Mouse (Mus musculus) MEL (cell line): ENCODE results near the gene Glmp. TPM values are rescaled to one million over a fixed set of nuclear protein-coding genes. Genes with fewer than 3 reads are reported as not detected.

Source experiments
- DNase-seq: peaks from one replicate; pipeline ENCODE4 v3.0.0; 2011; ENCODE audit warnings: low read depth, low spot score
- H3K27ac ChIP-seq: 2 replicates; pipeline ENCODE4 v1.5.1; 2012; ENCODE audit warnings: low read depth, mild to moderate bottlenecking, control low read depth, low read length, moderate library complexity; ENCODE audit not compliant: control insufficient read depth
- H3K27me3 ChIP-seq, 2 experiments: fragments of 150-350 bp in 1 of 2; sonication (generic) in 1 of 2; 2 replicates each; pipeline ENCODE4 v1.6.1; 2012; ENCODE audit warnings: low read length in 2 of 2, mild to moderate bottlenecking in 2 of 2, improper control_type of control experiment in 1 of 2, moderate library complexity in 1 of 2; ENCODE audit not compliant: insufficient read depth in 2 of 2, control insufficient read depth in 1 of 2
- H3K36me3 ChIP-seq, 2 experiments: 2 replicates each; pipeline ENCODE4 v1.6.1; 2012 to 2014; ENCODE audit warnings: low read length in 2 of 2, improper control_type of control experiment in 1 of 2, inconsistent platforms in 1 of 2, mild to moderate bottlenecking in 1 of 2; ENCODE audit not compliant: insufficient read depth in 2 of 2, control insufficient read depth in 1 of 2
- H3K4me1 ChIP-seq, 2 experiments: fragments of 150-350 bp in 1 of 2; sonication (generic) in 1 of 2; 2 replicates each; pipeline ENCODE4 v1.6.1; 2012; ENCODE audit warnings: low read length in 2 of 2, improper control_type of control experiment in 1 of 2, mild to moderate bottlenecking in 1 of 2; ENCODE audit not compliant: insufficient read depth in 2 of 2, control insufficient read depth in 1 of 2
- H3K4me3 ChIP-seq, 2 experiments: fragments of 150-350 bp in 1 of 2; sonication (generic) in 1 of 2; 2 replicates each; pipeline ENCODE4 v1.5.1; 2012; ENCODE audit warnings: low read depth in 2 of 2, low read length in 2 of 2, mild to moderate bottlenecking in 2 of 2, moderate library complexity in 2 of 2, control low read depth in 1 of 2, improper control_type of control experiment in 1 of 2; ENCODE audit not compliant: control insufficient read depth in 1 of 2, insufficient read depth in 1 of 2
- H3K79me2 ChIP-seq: 2 replicates; pipeline ENCODE4 v1.6.1; 2012; ENCODE audit warnings: mild to moderate bottlenecking, low read length, moderate library complexity; ENCODE audit not compliant: control insufficient read depth, poor library complexity, insufficient read depth
- H3K9ac ChIP-seq: 2 replicates; pipeline ENCODE4 v1.6.1; 2012; ENCODE audit warnings: low read depth, mild to moderate bottlenecking, control low read depth, low read length, moderate library complexity; ENCODE audit not compliant: control insufficient read depth, poor library complexity, severe bottlenecking
- H3K9me3 ChIP-seq: fragments of 150-350 bp; sonication (generic); replicated peaks from 2 replicates; pipeline ENCODE4 v1.6.1; 2012; ENCODE audit warnings: mild to moderate bottlenecking, low read length, improper control_type of control experiment, moderate library complexity; ENCODE audit not compliant: insufficient read depth
- BHLHE40 ChIP-seq: IDR thresholded peaks from 2 replicates; pipeline ENCODE4 v1.6.1; 2012; ENCODE audit warnings: low read depth, mild to moderate bottlenecking, inconsistent platforms, low read length, improper control_type of control experiment, borderline replicate concordance
- CHD1 ChIP-seq: IDR thresholded peaks from 2 replicates; pipeline ENCODE4 v1.6.1; 2012; ENCODE audit warnings: low read depth, mild to moderate bottlenecking, inconsistent platforms, low read length, improper control_type of control experiment
- E2F4 ChIP-seq: IDR thresholded peaks from 2 replicates; pipeline ENCODE4 v1.6.1; 2011; ENCODE audit warnings: low read depth, low read length, improper control_type of control experiment, borderline replicate concordance
- EP300 ChIP-seq, 2 experiments: IDR thresholded peaks; 2 replicates each; pipeline ENCODE4 v1.6.1; 2011; ENCODE audit warnings: improper control_type of control experiment in 2 of 2, low read length in 2 of 2, low read depth in 1 of 2, mild to moderate bottlenecking in 1 of 2
- GATA1 ChIP-seq: IDR thresholded peaks from 2 replicates; pipeline ENCODE4 v1.6.1; 2011; ENCODE audit warnings: low read depth, low read length, improper control_type of control experiment
- HCFC1 ChIP-seq: IDR thresholded peaks from 2 replicates; pipeline ENCODE4 v1.6.1; 2012; ENCODE audit warnings: low read depth, mild to moderate bottlenecking, inconsistent platforms, low read length, improper control_type of control experiment, moderate library complexity
- JUND ChIP-seq: IDR thresholded peaks from 2 replicates; pipeline ENCODE4 v1.6.1; 2011; ENCODE audit warnings: low read depth, mild to moderate bottlenecking, improper control_type of control experiment, low read length
- KAT2A ChIP-seq: conservative IDR thresholded peaks from 2 replicates; pipeline ENCODE4 v1.6.1; 2012; ENCODE audit warnings: low read depth, low read length, improper control_type of control experiment, inconsistent platforms
- MAFK ChIP-seq: IDR thresholded peaks from 2 replicates; pipeline ENCODE4 v1.6.1; 2011; ENCODE audit warnings: low read depth, mild to moderate bottlenecking, low read length, improper control_type of control experiment, borderline replicate concordance
- MAX ChIP-seq: IDR thresholded peaks from 2 replicates; pipeline ENCODE4 v1.6.1; 2011; ENCODE audit warnings: low read length, improper control_type of control experiment
- MAZ ChIP-seq: IDR thresholded peaks from 2 replicates; pipeline ENCODE4 v1.6.1; 2012; ENCODE audit warnings: low read depth, mild to moderate bottlenecking, inconsistent platforms, low read length, improper control_type of control experiment
- MEF2A ChIP-seq: IDR thresholded peaks from 2 replicates; pipeline ENCODE4 v1.6.1; 2014; ENCODE audit warnings: low read depth, mild to moderate bottlenecking, inconsistent platforms, low read length, improper control_type of control experiment; ENCODE audit not compliant: poor library complexity, insufficient replicate concordance, severe bottlenecking; ENCODE audit errors: extremely low read depth
- MXI1 ChIP-seq: IDR thresholded peaks from 2 replicates; pipeline ENCODE4 v1.6.1; 2011; ENCODE audit warnings: mild to moderate bottlenecking, low read depth, low read length, improper control_type of control experiment
- MYC ChIP-seq: IDR thresholded peaks from 2 replicates; pipeline ENCODE4 v1.6.1; 2011; ENCODE audit warnings: low read depth, mild to moderate bottlenecking, low read length, improper control_type of control experiment, moderate library complexity
- NRF1 ChIP-seq: IDR thresholded peaks from 2 replicates; pipeline ENCODE4 v1.6.1; 2014; ENCODE audit warnings: low read depth, mild to moderate bottlenecking, inconsistent platforms, low read length, improper control_type of control experiment, moderate library complexity; ENCODE audit not compliant: poor library complexity, insufficient read depth, severe bottlenecking
- POLR2A ChIP-seq, 2 experiments: IDR thresholded peaks; 2 replicates each; pipeline ENCODE4 v1.6.1; 2011 to 2012; ENCODE audit warnings: low read length in 2 of 2, mild to moderate bottlenecking in 2 of 2, control low read depth in 1 of 2, improper control_type of control experiment in 1 of 2, low read depth in 1 of 2, moderate library complexity in 1 of 2; ENCODE audit not compliant: control insufficient read depth in 1 of 2, insufficient read depth in 1 of 2, poor library complexity in 1 of 2
- POLR2AphosphoS2 ChIP-seq: IDR thresholded peaks from 2 replicates; pipeline ENCODE4 v1.6.1; 2011; ENCODE audit warnings: low read length, improper control_type of control experiment
- RAD21 ChIP-seq: IDR thresholded peaks from 2 replicates; pipeline ENCODE4 v1.6.1; 2011; ENCODE audit warnings: mild to moderate bottlenecking, low read depth, low read length, improper control_type of control experiment
- RCOR1 ChIP-seq: IDR thresholded peaks from 2 replicates; pipeline ENCODE4 v1.6.1; 2012; ENCODE audit warnings: low read depth, mild to moderate bottlenecking, inconsistent platforms, low read length, improper control_type of control experiment
- SIN3A ChIP-seq: IDR thresholded peaks from 2 replicates; pipeline ENCODE4 v1.6.1; 2012; ENCODE audit warnings: low read length, improper control_type of control experiment, inconsistent platforms
- TAL1 ChIP-seq: IDR thresholded peaks from 2 replicates; pipeline ENCODE4 v1.6.1; 2012; ENCODE audit warnings: mild to moderate bottlenecking, inconsistent platforms, low read length, moderate library complexity, mixed read lengths
- TBP ChIP-seq: IDR thresholded peaks from 2 replicates; pipeline ENCODE4 v1.8.0; 2011; ENCODE audit warnings: low read depth, low read length, improper control_type of control experiment
- TCF12 ChIP-seq: IDR thresholded peaks from 2 replicates; pipeline ENCODE4 v1.6.1; 2014; ENCODE audit warnings: low read depth, mild to moderate bottlenecking, inconsistent platforms, low read length, improper control_type of control experiment, moderate library complexity
- UBTF ChIP-seq: IDR thresholded peaks from 2 replicates; pipeline ENCODE4 v1.6.1; 2012; ENCODE audit warnings: low read depth, mild to moderate bottlenecking, inconsistent platforms, low read length, improper control_type of control experiment, moderate library complexity, borderline replicate concordance; ENCODE audit not compliant: insufficient read depth
- USF1 ChIP-seq: IDR thresholded peaks from 2 replicates; pipeline ENCODE4 v1.6.1; 2014; ENCODE audit warnings: low read depth, mild to moderate bottlenecking, inconsistent platforms, low read length, improper control_type of control experiment, moderate library complexity
- ZC3H11A ChIP-seq: IDR thresholded peaks from 2 replicates; pipeline ENCODE4 v1.6.1; 2012; ENCODE audit warnings: low read depth, mild to moderate bottlenecking, inconsistent platforms, low read length, improper control_type of control experiment
- ZKSCAN1 ChIP-seq: IDR thresholded peaks from 2 replicates; pipeline ENCODE4 v1.6.1; 2012; ENCODE audit warnings: low read depth, mild to moderate bottlenecking, inconsistent platforms, low read length, improper control_type of control experiment, moderate library complexity
- ZMIZ1 ChIP-seq: IDR thresholded peaks from 2 replicates; pipeline ENCODE4 v1.6.1; 2012; ENCODE audit warnings: low read depth, mild to moderate bottlenecking, inconsistent platforms, low read length, improper control_type of control experiment, moderate library complexity
- ZNF384 ChIP-seq: IDR thresholded peaks from 2 replicates; pipeline ENCODE4 v1.6.1; 2012; ENCODE audit warnings: low read depth, mild to moderate bottlenecking, inconsistent platforms, low read length, improper control_type of control experiment
- polyA plus RNA-seq, 2 experiments: library from polyadenylated mRNA; stranded (reverse) in 1 of 2; unstranded in 1 of 2; fragments of >175 nt in 1 of 2; fragments of >200 nt in 1 of 2; gene quantifications; 2 replicates each; pipeline versions ENCODE4 v1.2.1 to v1.2.4; 2012; ENCODE audit warnings: low replicate concordance in 2 of 2, low read depth in 1 of 2; ENCODE audit not compliant: insufficient read length in 2 of 2, insufficient read depth in 1 of 2, missing spikeins in 1 of 2
- total RNA-seq: library from RNA; depleted of rRNA; stranded (reverse); fragments of 300-350 nt; gene quantifications from 2 replicates; pipeline ENCODE4 v1.2.3, GENCODE M21; 2012

Gene Glmp
- total and polyA plus RNA-seq, 3 experiments: 47.6 to 181 TPM; not detected in 1

DNA sequence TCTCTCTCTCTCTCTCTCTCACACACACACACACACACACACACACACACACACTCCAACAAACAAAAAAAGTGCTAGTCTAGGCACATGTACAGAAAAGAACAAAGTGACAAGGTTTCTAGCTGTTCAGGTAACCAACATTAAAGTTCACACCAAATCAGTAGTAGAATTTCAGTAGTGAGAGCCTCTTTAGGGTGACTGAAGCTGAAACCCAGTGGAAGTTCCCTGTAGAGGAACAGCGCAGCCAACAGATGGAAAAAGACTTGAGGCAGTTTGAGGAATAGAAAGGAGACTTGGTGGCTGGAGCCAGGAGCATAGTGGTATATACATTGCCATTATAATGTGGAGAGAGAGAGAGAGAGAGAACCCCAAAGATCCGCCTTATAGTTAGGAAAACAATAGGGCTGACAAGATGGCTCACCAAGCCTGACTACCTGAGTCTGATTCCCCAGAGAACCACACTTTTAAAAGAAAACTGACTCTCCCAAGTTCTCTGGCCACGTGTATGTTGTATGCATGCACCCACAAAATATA lies 10.1 kb downstream of the Glmp start:
- Histone ChIP-seq H3K9ac (peak overlapping the region; percentile 85), H3K9me3 (no peaks in the 10 kb centered on the region), H3K27me3 (no peaks in the 10 kb centered on the region), H3K4me3 (peak overlapping the region; percentile 63 to 81), H3K27ac (peak overlapping the region; percentile 93), H3K79me2 (peaks cover 28% of the 10 kb centered on the region), H3K4me1 (peaks cover 3 to 27% of the 10 kb centered on the region in 2 experiments; a peak in 3 of 4 replicates), H3K36me3 (peaks cover 0 to 26% of the 10 kb centered on the region in 2 experiments; a peak in 2 of 4 replicates)
- TF ChIP-seq HCFC1 (0 out of 2 replicates have a peak, but pooled peaks have one; percentile 17), JUND (0 out of 2 replicates have a peak, but pooled peaks have one; percentile 48), ZMIZ1 (0 out of 2 replicates have a peak, but pooled peaks have one; percentile 7), MYC (no peak)
- peak; percentile 71 for DNase-seq

DNA sequence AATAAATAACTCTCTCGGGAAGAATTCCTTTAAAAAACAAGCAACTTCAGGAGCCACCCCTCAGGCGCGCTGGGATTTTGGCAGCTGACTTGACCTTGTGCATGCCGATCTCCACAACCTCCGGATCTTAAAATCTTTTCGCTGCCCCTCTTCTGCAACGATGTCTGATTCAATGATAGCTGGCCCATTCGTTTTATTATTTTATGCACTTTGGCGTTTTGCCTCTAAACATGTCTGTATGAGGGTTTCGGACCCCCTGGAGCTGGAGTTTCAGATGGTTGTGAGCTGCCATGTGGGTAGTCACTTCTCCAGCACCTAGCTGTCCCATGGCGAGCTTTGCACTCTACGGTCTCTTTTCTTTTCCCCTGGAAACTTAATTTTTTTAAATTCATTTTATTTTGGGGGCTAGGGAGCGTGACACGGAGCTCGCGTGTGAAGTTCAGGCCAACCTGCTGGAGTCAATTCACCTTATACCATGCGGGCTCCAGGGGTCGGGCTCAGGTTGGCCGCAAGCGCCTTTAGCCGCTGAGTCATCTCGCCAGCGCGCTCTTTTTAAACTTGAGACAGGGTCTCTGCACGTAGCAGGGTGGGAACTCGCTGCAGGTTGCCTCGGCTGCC lies 10.7 kb downstream of the Glmp start:
- H3K4me1 ChIP-seq: peaks cover 3 to 27% of the 10 kb centered on the region in 2 experiments; a peak in 3 of 4 replicates
- H3K36me3 ChIP-seq: peaks cover 0 to 26% of the 10 kb centered on the region in 2 experiments; a peak in 2 of 4 replicates
- H3K4me3 ChIP-seq: peak overlapping the region; percentile 63 to 81
- peak overlapping the region; percentile 93 for H3K27ac ChIP-seq
- H3K27me3 ChIP-seq: no peaks in the 10 kb centered on the region
- DNase-seq: no peak
- H3K9ac ChIP-seq: peak overlapping the region; percentile 85
- H3K9me3 ChIP-seq: no peaks in the 10 kb centered on the region
- peaks cover 29% of the 10 kb centered on the region for H3K79me2 ChIP-seq
- peak; percentile 16; the same call in 1 of the 2 replicates for TF ChIP-seq USF1
- 0 out of 2 replicates have a peak, but pooled peaks have one; percentile 3 for TF ChIP-seq GATA1
- no peak for TF ChIP-seq ZKSCAN1
- no peak for TF ChIP-seq BHLHE40
- TF ChIP-seq SIN3A: no peak
- no peak for TF ChIP-seq RAD21
- TF ChIP-seq RCOR1: no peak
- TF ChIP-seq NRF1: no peak
- TF ChIP-seq UBTF: no peak
- peak; percentile 10; the same call in 1 of the 2 replicates for TF ChIP-seq E2F4
- TF ChIP-seq TCF12: no peak
- TF ChIP-seq MAX: peak; percentile 84
- TF ChIP-seq ZNF384: no peak
- TF ChIP-seq EP300 (IDR thresholded peaks at IDR 0.05; ENCODE audit: low read depth in 1 of 2, low read length in 2 of 2): peak; percentile 33 to 46; a peak in 2 of 4 replicates
- no peak; the same call in 1 of the 2 replicates for TF ChIP-seq MAFK
- no peak for TF ChIP-seq POLR2A (IDR thresholded peaks at IDR 0.05; ENCODE audit: control insufficient read depth in 1 of 2, insufficient read depth in 1 of 2, low read depth in 1 of 2, low read length in 2 of 2, poor library complexity in 1 of 2)
- no peak for TF ChIP-seq POLR2AphosphoS2
- TF ChIP-seq MAZ: no peak
- no peak for TF ChIP-seq KAT2A
- TF ChIP-seq TAL1: no peak
- TF ChIP-seq CHD1: peak; percentile 92; the same call in 1 of the 2 replicates
- TF ChIP-seq MEF2A: no peak
- no peak for TF ChIP-seq TBP
- TF ChIP-seq ZMIZ1: no peak
- peak; percentile 98 for TF ChIP-seq MXI1
- no peak for TF ChIP-seq ZC3H11A
